Mouse (Mus musculus): Measurements from ENCODE around the gene Sipa1l2. TPM values are rescaled to one million over a fixed set of nuclear protein-coding genes. Genes with fewer than 3 reads are reported as not detected.

The Sipa1l2 gene
- polyA plus RNA-seq, 1 experiment from 2014 or later, result 25.3 TPM

DNA sequence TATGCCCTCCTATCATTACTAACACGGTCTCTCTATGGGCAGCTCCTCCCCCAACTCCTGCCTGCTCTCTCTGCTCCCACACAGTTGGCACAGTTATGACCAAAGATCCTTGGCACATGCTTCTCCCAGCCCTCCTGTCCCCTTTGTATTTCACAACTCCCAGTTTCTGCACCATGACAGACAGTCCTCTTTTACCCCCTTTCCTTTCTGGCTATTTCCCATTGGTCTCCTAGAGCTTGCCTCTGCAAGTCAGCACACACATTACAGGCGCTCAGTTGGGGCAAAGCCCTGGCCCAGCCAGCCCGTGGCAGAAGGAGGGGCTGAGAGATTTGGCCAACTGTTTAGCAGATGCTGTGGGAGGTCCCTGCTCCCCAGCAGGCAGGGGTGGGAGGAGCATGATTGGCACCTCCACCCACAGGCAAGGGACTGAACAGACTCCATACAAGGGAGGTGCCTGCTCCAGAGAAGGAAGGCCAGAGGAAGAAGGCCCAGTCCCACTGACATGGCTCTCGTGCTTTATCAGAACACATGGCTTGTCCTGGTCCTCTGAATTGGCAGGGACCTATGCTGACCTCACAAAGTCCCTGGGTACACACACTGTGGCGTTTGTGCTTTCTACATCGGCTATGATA is 184.0 kb downstream of the Sipa1l2 start:
- Histone ChIP-seq H3K27ac (replicated peaks) (peak overlapping the region; percentile 70), H3K36me3 (no peaks in the 10 kb centered on the region), H3K9me3 (no peaks in the 10 kb centered on the region), H3K4me3 (no peak overlapping the region), H3K27me3 (no peaks in the 10 kb centered on the region), H3K4me2 (no peak overlapping the region), H3K9ac (no peak overlapping the region), H3K4me1 (replicated peaks) (peaks cover 35% of the 10 kb centered on the region)
- peak; percentile 85 for ATAC-seq (ENCODE audit: low FRiP score, low read depth)
- WGBS, result 12% methylated on average over 6 of the region's 6 CpGs

DNA sequence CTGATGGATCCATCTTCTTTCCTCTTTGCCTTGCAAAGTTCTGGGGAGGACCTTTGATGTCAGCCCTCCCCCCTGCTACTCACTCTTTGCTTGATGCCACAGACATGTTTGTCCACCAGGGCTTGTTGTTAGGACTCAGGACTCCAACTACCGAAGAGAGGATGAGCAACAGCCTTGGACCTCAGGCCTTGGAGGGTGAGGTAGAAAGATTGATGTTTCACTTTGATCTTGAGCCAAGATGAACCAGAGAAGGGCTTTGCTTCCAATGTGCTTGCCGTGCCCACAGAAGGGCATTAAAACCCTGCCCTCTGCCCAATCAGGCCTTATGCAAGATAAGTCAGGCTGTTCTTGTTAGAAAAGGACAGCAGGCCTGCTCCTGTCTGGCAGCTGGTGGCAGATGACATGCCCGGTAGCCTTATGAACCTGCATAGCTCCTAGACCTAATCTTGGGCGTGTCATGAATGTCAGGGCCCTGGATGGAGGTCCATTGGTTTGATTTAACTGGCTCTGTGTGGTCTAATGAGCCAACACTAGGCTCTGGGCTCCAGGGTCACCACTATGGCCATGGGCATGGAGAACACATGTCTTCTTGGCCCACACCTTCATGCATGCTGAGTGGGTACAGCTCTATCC is 184.9 kb downstream of the Sipa1l2 start:
- no peak overlapping the region for H3K4me3 ChIP-seq
- WGBS, result 86% methylated on average over 4 of the region's 4 CpGs
- no peaks in the 10 kb centered on the region for H3K9me3 ChIP-seq
- no peaks in the 10 kb centered on the region for H3K27me3 ChIP-seq
- no peaks in the 10 kb centered on the region for H3K36me3 ChIP-seq
- H3K4me2 ChIP-seq, result no peak overlapping the region
- H3K9ac ChIP-seq, result no peak overlapping the region
- ATAC-seq (ENCODE audit: low FRiP score, low read depth), result no peak
- peaks cover 26% of the 10 kb centered on the region for H3K4me1 ChIP-seq (replicated peaks)
- H3K27ac ChIP-seq (replicated peaks), result no peak overlapping the region

DNA sequence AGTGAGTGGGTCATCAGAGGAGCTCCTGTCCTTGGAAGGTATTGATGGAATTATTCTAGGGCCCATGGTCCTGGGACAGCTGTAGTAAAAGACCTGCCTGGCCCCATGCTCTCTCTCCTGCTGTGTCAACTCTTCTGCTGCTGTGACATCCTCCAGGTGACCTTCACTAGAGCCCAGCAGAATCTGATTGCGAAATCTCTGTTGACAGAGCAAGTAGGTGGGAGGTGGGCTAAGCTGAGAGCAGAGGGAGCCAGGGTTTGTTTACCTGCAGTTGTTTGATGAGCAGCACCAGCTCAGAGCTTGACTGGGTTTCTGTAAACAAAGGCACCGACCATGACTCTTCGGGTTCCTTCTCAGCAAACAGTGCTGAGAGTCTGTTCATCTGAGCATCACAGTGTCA is 187.9 kb downstream of the Sipa1l2 start:
- Histone ChIP-seq H3K36me3 (no peaks in the 10 kb centered on the region), H3K27me3 (no peaks in the 10 kb centered on the region), H3K9me3 (no peaks in the 10 kb centered on the region), H3K9ac (no peak overlapping the region), H3K4me2 (no peak overlapping the region), H3K27ac (replicated peaks) (no peak overlapping the region), H3K4me3 (no peak overlapping the region), H3K4me1 (replicated peaks) (peaks cover 13% of the 10 kb centered on the region)
- no peak for ATAC-seq (ENCODE audit: low FRiP score, low read depth)
- WGBS, result 68% methylated on average over 3 of the region's 3 CpGs

DNA sequence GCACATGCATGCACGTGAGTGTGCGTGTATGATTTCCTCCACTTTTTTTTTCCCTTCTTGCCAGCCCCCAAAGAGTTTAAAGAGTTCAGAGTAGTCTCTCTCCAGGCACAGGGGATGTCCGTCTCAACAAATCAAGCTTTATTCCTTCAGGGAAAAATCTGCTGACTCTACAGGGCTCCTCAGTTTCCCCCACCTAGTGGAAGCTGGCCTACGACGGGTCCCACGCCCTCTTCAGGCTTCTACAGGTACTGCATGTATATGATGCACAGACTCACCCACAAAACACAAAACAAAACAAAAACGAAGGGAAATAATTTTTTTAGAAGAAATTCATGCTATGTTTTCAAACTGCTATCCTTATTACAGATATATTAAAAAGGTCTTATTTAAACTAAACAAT is 189.7 kb downstream of the Sipa1l2 start:
- Histone ChIP-seq H3K9ac (no peak overlapping the region), H3K27me3 (no peaks in the 10 kb centered on the region), H3K27ac (replicated peaks) (no peak overlapping the region), H3K9me3 (no peaks in the 10 kb centered on the region), H3K4me1 (replicated peaks) (peaks cover 6% of the 10 kb centered on the region; the same call in 1 of the 2 replicates), H3K4me3 (no peak overlapping the region), H3K36me3 (no peaks in the 10 kb centered on the region), H3K4me2 (no peak overlapping the region)
- WGBS, result 67% methylated on average over 7 of the region's 7 CpGs
- ATAC-seq (ENCODE audit: low FRiP score, low read depth), result no peak

DNA sequence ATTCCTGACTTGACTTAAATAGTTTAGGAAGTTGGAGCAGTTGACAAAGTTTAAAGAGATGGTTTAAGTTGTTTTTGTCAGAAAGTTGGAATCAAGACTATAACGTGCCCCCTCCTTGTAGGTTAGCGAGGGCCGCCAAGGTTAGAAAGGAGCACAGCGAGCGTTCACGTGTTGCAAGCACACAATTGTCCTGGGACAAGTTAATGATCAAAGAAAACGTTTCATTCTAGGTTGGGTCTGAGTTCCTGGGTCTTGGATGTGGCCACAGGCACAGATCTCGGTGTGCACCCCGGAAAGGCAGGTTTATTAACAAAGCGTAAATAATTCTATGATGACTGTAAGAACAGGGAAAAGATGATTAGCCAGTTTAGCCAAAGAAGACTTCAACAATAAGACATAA is 190.5 kb downstream of the Sipa1l2 start:
- WGBS, result 66% methylated on average over 10 of the region's 10 CpGs

DNA sequence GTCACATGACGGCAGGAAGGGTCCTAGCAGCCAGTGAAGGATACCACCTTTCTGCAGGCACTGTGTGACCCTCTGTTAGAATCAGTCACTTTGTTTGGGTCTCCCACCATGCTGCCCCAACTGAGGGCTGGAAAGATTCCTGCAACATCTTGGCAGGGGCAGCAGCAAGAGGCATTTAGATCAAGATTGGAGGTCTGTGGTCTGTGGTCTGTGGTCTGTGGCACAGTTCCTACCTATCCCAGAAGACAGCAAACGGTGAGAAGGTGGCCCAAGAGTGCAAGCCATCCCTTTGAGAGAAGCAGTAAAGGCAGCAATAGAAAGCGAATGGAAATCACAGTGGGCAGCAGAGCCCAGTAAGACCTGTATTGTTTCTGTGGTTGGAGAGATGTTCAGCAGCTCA is 191.9 kb downstream of the Sipa1l2 start:
- H3K4me1 ChIP-seq (replicated peaks), result peaks cover 6% of the 10 kb centered on the region; the same call in 1 of the 2 replicates
- H3K9ac ChIP-seq, result no peak overlapping the region
- 91% methylated on average over 3 of the region's 3 CpGs for WGBS
- no peak for ATAC-seq (ENCODE audit: low FRiP score, low read depth)
- H3K9me3 ChIP-seq, result no peaks in the 10 kb centered on the region
- no peak overlapping the region for H3K4me2 ChIP-seq
- H3K36me3 ChIP-seq, result no peaks in the 10 kb centered on the region
- H3K27ac ChIP-seq (replicated peaks), result no peak overlapping the region
- no peaks in the 10 kb centered on the region for H3K27me3 ChIP-seq
- H3K4me3 ChIP-seq, result no peak overlapping the region

More for the DNA sequence above, 190.5 kb downstream of the Sipa1l2 start:
- Histone ChIP-seq H3K27me3 (no peaks in the 10 kb centered on the region), H3K9ac (no peak overlapping the region), H3K4me3 (no peak overlapping the region), H3K27ac (replicated peaks) (no peak overlapping the region), H3K4me1 (replicated peaks) (peaks cover 6% of the 10 kb centered on the region; the same call in 1 of the 2 replicates), H3K9me3 (no peaks in the 10 kb centered on the region), H3K36me3 (no peaks in the 10 kb centered on the region), H3K4me2 (no peak overlapping the region)
- no peak for ATAC-seq (ENCODE audit: low FRiP score, low read depth)

DNA sequence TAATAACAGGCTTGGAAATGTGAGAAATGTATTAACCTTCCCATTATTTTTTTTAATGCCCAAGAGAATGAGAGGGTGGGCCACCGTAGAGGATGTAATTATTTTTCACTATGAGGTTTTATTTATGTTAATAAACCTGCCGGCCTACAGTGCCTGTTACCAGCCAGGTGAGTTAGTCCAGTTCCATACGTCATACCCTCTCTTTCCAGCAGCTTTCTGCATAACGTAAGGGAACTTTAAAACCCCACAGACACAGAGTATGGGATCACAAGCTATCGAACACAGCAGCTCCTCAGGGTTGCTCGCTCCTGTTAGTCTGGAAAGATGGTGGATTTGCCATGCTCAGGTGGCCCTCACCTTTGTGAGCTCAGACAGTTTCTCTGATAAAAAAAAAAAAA is 193.2 kb downstream of the Sipa1l2 start:
- peak overlapping the region; percentile 64 for H3K27ac ChIP-seq (replicated peaks)
- H3K4me2 ChIP-seq, result no peak overlapping the region
- ATAC-seq (ENCODE audit: low FRiP score, low read depth), result no peak
- peaks cover 6% of the 10 kb centered on the region; the same call in 1 of the 2 replicates for H3K4me1 ChIP-seq (replicated peaks)
- no peaks in the 10 kb centered on the region for H3K36me3 ChIP-seq
- H3K9me3 ChIP-seq, result no peaks in the 10 kb centered on the region
- WGBS, result 62% methylated on average over 6 of the region's 6 CpGs
- H3K4me3 ChIP-seq, result no peak overlapping the region
- H3K27me3 ChIP-seq, result no peaks in the 10 kb centered on the region
- no peak overlapping the region for H3K9ac ChIP-seq

DNA sequence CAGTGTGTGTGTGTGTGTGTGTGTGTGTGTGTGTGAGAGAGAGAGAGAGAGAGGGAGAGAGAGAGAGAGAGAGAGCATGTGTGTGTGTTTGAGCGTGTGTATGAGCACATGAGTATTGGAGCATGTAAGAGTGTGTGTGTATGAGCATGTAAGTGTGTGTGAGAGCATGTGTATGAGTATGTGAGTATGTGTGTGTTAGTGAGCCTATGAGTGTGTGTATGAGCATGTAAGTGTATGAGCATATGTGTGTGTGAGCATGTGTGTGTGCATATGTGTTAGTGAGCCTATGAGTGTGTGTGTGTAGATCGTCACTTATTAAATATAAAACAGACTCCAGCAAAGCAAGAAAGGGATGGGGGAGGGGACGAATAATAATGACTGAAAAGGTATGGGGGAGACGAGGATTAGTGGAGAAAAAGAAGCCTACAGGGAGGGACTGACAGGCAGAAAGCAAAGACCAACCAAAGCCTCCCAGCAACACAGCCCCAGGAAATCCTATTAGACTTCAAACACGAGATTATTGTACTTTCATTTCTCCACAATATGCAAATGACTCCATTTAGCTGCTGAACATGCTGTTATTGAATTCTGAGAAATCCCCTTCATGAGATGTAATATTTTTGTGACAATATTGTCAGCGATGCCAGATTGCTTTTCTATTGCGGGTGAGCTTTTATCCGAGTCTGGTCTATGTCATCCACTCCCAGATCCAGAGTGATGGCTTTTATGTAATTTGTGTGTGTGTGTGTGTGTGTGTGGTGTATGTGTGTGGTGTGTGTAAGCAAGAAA is 193.8 kb downstream of the Sipa1l2 start:
- no peaks in the 10 kb centered on the region for H3K9me3 ChIP-seq
- H3K27ac ChIP-seq (replicated peaks), result peak overlapping the region; percentile 64
- ATAC-seq (ENCODE audit: low FRiP score, low read depth), result peak; percentile 53
- peaks cover 6% of the 10 kb centered on the region; the same call in 1 of the 2 replicates for H3K4me1 ChIP-seq (replicated peaks)
- H3K4me2 ChIP-seq, result no peak overlapping the region
- 40% methylated on average over 8 of the region's 8 CpGs for WGBS
- H3K36me3 ChIP-seq, result no peaks in the 10 kb centered on the region
- H3K27me3 ChIP-seq, result no peaks in the 10 kb centered on the region
- H3K9ac ChIP-seq, result no peak overlapping the region
- no peak overlapping the region for H3K4me3 ChIP-seq

DNA sequence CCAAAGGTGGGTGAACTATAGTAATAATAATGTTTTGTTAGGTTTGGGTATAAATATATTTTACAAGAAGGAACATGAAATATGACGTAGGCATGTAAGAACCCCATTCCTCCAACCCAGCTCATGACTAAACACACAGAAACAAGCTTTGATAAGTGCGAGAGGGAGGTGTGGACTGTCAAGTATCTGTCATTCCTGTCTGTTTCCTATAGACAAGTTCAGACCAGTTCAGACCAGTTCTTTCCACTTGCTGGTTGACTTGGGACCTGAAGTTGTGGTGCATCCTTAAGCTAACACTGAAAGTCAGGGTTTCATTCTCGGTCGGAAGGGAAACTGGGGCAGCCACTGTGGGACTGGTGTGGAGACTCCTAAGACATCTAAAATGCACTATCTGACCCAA is 197.0 kb downstream of the Sipa1l2 start:
- H3K9ac ChIP-seq, result no peak overlapping the region
- WGBS, result 94% methylated on average over 4 of the region's 4 CpGs
- H3K9me3 ChIP-seq, result no peaks in the 10 kb centered on the region
- no peaks in the 10 kb centered on the region for H3K27me3 ChIP-seq
- no peaks in the 10 kb centered on the region for H3K36me3 ChIP-seq
- no peak overlapping the region for H3K27ac ChIP-seq (replicated peaks)
- H3K4me2 ChIP-seq, result no peak overlapping the region
- H3K4me3 ChIP-seq, result no peak overlapping the region
- peaks cover 19% of the 10 kb centered on the region for H3K4me1 ChIP-seq (replicated peaks)
- no peak for ATAC-seq (ENCODE audit: low FRiP score, low read depth)

DNA sequence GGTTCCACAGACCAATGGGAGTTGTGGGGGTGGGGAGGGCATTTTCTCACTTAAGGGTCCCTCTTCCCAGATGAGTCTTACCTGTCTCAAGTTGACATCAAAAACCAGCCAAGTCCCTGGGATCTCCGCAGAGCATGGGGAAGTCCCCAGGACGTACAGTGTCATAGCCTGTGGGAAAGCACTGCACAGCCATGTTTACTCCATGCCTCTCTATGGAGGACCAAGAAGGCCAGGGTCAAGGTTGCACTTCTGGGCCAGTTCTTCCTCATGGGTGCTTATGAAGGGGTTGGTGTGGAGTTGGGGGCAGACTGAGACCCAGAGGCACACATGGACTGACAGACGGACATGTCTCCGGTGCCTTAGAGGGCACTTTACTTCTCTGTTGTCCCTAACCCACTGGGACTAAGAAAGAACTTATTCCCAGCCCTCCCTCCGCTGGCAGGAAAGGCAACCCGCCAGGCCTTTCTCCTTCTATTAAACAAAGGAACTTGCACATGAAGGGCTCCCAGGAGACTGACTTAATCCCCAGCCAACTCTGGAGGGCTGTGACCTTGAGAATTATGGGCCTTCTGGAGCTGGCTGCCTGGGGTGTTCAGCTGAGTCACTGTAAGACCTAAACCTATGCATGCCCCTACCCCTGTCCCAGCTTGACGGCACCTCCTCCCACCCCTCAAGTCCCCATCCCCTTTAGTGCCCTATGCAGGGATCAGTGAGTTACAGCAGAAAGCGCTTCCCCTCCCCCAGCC is 199.9 kb downstream of the Sipa1l2 start:
- no peak overlapping the region for H3K9ac ChIP-seq
- no peaks in the 10 kb centered on the region for H3K27me3 ChIP-seq
- ATAC-seq (ENCODE audit: low FRiP score, low read depth), result 0 out of 2 replicates have a peak, but pooled peaks have one; percentile 34
- no peaks in the 10 kb centered on the region for H3K36me3 ChIP-seq
- H3K4me1 ChIP-seq (replicated peaks), result peaks cover 13% of the 10 kb centered on the region
- H3K4me2 ChIP-seq, result no peak overlapping the region
- H3K9me3 ChIP-seq, result no peaks in the 10 kb centered on the region
- WGBS, result 39% methylated on average over 8 of the region's 8 CpGs
- no peak overlapping the region; the same call in 1 of the 2 replicates for H3K27ac ChIP-seq (replicated peaks)
- H3K4me3 ChIP-seq, result no peak overlapping the region

DNA sequence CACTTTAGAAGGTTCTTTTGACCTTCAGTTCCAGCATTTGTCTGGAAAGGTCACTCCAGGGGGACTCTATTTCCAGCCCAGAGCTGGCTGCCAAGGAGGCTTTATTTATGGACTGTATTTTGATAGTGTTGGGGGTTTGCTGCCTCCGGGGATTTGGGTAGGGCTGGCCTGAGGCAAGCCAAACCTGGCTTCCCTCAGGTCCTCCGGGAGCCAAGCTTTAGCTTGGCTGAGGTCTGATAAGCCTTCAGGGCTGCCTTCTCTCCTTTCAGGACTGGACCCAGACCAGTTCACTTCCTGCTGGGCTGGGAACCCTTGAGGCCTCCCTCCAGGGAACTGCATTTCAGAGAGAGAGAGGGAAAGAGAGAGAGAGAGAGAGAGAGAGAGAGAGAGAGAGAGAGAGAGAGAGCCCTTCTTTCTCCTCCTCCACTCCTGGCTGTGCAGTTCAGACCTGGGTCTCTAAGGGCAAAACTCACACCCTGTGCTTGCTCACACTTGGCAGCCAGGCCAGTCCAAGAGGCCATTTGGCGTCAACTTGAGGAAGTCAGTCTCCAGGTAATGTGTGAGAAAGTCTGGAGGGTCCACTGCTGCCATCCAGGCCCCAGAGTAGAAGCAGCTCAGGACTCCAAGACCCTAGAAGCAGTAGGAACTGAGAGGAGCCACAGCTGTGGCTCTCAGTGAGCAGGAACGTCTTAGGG is 201.1 kb downstream of the Sipa1l2 start:
- Histone ChIP-seq H3K4me1 (replicated peaks) (peaks cover 13% of the 10 kb centered on the region), H3K27ac (replicated peaks) (no peak overlapping the region), H3K9me3 (no peaks in the 10 kb centered on the region), H3K9ac (no peak overlapping the region), H3K27me3 (no peaks in the 10 kb centered on the region), H3K36me3 (no peaks in the 10 kb centered on the region), H3K4me2 (no peak overlapping the region), H3K4me3 (no peak overlapping the region)
- 74% methylated on average over 4 of the region's 4 CpGs for WGBS
- ATAC-seq (ENCODE audit: low FRiP score, low read depth), result no peak

Measured in hindbrain, embryonic 15.5 days (tissue).